Mouse (Mus musculus) cerebellum, adult 9-11 months (tissue): ENCODE data around the gene Abhd16b.

Experiments used
- DNase-seq: peaks from one replicate; pipeline ENCODE4 v3.0.0; 2022

Abhd16b gene

DNA sequence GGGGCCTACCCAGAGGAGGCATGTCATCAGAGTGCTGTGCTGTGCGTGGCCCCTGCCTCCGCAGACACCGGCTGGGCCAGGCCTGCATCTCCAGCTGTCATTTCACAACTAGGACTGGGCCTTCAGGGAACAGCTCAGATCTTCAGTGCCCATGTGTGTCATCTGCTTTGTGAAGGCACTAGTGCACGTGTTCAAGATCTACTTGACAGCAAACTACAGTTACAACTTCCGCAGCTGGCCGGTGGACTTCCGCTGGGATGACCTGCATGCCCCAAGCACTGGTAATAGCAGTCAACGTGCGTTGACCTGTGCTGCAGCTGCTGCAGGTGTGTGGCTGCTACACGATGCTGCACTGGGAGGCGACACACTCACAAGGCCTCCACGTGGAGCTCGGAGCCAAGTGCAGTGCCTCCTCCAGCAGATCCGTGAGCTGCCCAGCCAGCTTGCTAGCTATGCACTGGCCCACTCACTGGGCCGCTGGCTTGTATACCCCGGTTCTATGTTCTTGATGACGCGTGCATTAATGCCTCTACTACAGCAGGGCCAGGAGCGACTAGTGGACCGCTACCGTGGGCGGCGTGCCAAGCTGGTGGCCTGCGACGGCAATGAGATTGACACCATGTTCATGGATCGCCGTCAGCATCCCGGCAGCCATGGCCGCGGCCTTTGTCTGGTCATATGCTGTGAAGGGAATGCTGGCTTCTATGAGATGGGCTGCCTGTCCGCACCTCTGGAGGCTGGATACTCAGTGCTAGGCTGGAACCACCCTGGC lies at the start of gene Abhd16b:
TSS of gene Abhd16b (plus strand) at position 51 of the 772 bp plus-strand sequence.
- DNase-seq = peak; percentile 46

DNA sequence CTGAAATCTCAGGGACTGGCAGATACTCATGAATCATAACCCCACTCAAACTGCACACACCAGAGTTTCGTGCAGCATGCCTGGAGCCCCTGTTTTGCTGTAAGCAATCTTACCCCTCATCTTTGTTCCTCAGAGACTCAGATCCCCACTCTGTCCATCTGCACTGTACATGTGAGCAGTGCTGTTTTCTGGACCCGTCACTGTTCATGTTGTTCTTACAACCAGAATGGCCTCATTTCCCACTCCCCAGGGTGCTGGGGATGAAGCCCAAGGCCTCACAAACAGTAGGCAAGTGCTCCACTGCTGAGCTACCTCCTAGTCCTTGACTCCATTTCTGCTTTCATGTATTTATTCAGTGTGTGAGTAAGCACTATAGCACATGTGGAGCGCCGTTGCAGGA lies 40.8 kb upstream of the Abhd16b start:
- peak; percentile 77 for DNase-seq

DNA sequence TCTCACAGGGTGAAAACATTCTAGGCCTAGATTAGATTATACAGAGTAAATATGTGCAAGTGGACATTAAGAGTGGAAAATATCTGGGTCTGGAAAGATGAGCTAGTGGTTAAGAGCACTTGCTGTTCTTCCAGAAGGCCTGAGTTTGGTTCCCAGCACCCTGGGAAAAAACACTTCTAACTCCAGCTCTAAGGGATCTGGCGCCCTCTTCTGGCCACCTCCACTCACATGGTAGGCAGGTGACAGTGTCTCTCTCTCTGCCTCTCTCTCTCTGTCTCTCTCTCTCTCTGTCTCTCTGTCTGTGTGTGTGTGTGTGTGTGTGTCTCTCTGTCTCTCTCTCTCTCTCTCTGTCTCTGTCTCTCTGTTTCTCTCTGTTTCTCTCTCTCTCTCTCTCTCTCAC lies 39.7 kb upstream of the Abhd16b start:
- no peak for DNase-seq

DNA sequence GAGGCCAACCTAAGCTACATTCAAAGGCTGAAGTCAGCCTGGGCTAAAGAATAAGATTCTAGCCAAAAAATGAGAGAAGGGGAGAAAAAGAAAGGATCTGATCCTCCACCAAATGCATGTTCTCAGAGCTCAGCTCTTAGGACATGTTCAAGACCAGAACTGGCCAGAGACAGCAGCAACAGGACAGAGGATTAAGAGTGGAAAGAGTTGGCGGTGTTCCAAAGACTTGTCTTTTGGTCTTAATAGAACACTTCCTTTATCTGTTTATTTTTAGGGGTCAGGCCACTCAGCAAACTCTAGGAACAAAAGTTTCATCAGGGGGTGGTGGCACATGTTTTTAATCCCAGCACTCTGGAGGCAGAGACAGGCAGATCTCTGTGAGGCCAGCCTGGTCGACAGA lies 37.1 kb upstream of the Abhd16b start:
- peak; percentile 41 for DNase-seq

DNA sequence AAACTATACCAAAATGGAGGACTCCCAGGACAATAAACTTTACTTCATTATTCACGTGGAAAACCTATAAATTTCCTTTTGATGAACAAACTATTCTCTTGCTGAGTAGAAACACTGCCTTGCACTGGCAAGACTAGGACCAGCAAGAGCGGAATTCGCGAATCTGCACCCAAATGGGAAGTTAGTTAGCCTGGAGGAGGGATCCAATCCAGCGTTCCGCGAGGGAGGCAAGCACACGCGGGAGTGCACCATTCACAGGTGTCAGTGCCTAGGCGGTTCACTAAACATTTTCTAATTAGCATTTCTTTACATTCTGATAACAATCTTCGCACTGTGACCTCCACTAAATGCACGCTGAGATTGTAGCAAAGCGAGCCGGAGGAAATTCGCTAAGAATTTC lies 35.2 kb upstream of the Abhd16b start:
- peak; percentile 25 for DNase-seq

DNA sequence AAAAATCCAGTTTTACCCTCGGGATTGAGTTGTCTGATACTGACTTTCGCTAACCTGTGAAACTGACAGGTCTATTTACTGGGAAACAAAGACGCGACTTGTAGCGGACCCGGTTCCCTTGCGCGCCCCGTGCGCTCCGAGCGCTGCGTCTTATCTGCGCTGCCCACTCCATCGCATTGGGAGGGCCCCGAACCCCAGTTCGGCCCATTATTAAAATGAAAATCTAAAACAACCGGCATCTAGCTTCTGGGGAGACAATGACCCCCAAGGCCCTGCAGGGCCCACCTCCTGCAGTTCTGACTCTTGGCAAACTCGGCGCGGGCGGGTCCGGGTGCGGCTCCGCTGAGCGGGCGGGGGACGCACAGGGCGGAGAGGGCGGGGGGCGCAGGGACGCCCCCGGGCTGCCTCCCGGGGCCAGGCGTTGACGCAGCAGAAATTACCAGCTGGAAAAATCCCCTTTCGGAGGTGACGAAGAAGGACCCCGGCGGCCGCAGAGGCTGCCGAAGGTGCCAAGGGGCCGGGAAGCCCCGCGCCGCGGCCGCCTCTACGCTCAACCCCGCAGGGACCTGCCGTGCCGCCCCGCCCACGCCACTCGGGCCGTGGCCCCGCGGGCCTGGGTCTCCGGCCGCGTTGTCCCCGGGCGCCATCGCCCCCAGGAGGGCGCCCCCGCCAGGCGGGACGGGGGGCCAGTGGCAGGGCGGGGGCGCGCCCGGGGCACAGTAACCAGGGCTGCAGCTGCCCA lies 34.4 kb upstream of the Abhd16b start:
- peak; percentile 76 for DNase-seq

- DNase-seq = peak; percentile 87
These were observed 33.8 kb upstream of the Abhd16b start, which contains the start of gene Zbtb46 for GRCm38 (mm10) chr2:181459153-181459672. Gene Zbtb46 (minus strand): TSS chr2:181459426.

DNA sequence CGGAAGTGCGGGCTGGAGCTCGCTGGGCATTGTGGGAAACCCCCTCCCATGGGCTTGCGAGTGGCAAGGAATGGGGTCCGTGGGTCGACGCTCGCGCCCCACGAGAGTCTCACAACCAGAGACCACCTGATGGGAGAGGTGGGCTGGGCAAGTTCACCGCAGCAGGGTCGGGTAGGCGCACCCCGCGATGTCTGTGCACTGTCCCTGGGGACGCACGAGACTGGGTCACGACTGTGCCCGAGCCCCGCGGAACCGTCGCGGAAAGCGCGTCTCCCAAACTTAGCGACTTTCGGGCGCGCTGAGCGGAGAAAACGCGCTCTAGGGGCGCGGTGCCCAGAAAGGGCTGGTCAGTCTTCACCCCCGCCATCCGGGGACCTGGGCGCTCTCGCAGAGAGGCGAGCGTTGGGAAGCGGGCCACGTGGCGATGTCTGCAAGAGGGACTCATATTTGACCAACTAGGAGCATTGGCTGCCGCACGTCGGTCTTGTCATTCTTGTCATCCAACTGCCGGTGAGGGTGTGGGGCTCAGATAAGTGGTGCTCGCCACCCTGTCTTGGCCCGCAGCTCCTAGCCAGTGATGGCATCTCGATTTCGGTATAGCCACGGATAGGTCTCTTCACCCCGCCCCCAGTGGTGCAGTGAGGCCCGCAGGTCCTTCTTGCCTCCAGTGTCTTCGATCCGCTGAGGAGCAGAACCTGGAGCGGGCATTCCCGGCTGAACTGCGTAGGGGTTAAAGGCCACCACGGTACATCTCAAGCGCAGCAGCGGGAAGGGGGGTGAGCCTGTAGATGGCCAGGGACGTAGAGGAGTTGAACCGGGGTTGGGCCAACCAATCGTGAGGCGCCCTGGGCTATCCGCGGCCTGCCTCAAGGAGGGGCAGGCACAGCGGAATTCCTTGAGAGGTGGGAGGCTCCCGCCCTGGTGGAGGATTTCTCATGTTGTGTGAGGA lies 33.1 kb upstream of the Abhd16b start:
- peak; percentile 88 for DNase-seq

GRCm38 (mm10) chr2:181461536-181462100 lies 31.4 kb upstream of the Abhd16b start:
- peak; percentile 65 for DNase-seq

DNA sequence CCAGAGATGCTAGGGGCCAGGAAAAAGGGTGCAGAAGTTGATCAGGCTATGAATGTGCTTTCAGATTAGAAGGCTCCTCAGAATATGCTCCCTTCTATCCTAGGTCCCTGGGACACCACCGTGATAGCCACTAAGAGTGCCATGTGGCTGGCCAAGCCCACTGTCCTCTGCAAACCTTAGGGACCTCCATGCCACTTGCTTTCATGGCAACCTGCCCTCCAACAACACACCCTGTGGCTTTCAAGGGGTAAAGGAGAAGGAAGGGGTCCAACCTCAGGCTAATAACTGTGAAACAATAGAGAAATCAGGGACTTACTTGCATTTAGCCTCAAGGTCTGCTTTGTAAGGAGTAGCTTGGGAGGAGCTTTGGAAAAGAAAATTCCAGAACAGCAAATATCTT lies 30.4 kb upstream of the Abhd16b start:
- DNase-seq = peak; percentile 77

GRCm38 (mm10) chr2:181463008-181463738 lies 29.8 kb upstream of the Abhd16b start:
- DNase-seq = peak; percentile 99

- DNase-seq = no peak
These were observed 27.6 kb upstream of the Abhd16b start for GRCm38 (mm10) chr2:181465423-181465822.

DNA sequence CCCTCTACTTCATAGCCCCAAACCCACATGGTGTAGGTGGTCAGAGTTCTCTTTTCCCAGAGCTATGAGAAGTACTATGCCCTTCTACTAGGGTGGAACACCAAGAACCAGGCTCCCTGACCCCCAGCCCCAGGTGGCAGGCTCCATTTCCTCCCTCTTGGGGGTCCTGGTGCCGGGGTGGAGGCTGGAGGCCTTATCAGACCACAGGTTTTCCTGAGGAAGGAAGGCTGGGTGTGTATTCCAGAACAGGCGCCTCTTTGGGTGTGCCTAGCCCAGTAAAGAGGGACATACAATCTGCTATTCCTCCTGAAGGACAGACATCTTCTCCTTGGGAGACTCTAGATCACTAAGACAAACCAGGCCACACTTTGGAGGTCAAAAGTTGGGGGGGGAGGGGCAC lies 22.7 kb upstream of the Abhd16b start:
- no peak for DNase-seq

DNA sequence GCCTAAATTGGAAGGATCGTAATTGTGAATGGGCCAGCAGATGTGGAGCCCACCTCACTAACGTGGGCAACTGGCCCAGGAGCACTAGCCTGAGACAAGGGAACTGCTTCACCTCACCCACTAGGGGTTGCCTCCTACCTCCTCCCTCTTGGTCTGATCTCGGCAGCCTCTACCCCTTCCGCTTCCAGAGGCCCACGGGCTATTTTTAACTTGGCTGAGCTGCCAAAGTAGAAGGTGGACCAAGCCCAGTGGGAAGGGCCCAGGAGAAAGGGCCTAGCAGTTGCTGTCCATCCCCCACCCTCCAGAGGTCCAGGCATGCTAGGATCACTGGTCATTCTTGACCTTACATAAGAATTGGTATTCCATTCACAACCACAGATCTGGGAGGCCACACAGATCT lies 21.8 kb upstream of the Abhd16b start:
- peak; percentile 60 for DNase-seq

GRCm38 (mm10) chr2:181472256-181472827 lies 20.7 kb upstream of the Abhd16b start:
- no peak for DNase-seq

- DNase-seq = no peak
These were observed 9.9 kb upstream of the Abhd16b start for GRCm38 (mm10) chr2:181483120-181483519.

GRCm38 (mm10) chr2:181483562-181484318 lies 9.3 kb upstream of the Abhd16b start:
- peak; percentile 67 for DNase-seq

GRCm38 (mm10) chr2:181484456-181485233 lies 8.4 kb upstream of the Abhd16b start:
- peak; percentile 41 for DNase-seq

- DNase-seq = no peak
These were observed 7.3 kb upstream of the Abhd16b start for GRCm38 (mm10) chr2:181485741-181486140.
